9 mouse cellular contexts compared by ENCODE assay signal in the genomic region with DNA sequence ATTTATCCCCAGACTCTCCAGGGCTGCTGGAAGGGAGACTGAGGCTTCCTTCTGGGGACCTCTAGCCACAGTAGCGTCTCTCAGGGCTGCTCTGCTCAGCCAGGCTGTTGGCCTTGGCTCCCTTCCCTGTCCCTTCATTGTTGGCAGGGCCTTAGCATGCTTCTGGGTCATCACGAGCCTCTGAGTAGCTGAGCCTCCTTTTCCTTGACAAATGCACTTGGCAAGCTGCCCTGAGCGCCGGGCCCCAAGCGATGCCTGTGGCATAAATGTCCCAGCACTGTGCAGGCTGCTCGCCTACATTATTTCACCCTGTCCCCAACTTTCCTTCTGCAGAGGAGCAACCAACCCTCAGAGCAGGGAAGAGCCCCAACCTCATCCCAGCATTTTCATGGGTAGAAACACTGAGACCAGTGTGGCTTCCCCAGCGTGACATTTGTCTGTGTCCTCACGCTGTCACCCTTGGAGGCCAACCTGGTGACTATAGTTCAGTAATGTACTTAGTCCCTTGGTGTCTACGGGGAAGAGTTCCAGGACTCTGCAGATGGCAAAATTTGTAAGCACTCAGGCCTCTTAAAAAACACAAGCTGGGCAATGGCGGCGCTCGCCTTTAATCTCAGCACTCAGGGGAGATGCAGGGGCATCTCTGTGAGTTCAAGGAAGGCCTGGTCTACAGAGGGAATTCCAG.
A peak's percentile ranks its signal among the peaks of the same experiment; 100 is the strongest.
DNase-seq lines count a peak whose midpoint lies in the region; ATAC-seq and TF ChIP-seq lines count a peak whose summit lies in the region.
"Had no signal": no experiment of that assay in that cellular context is flagged by ENCODE, and none has a peak within 500 bp of the region (broad histone marks: within the 10 kb centered on the region; RNA-seq: fewer than 3 reads in every experiment).

No protein-coding gene starts in this region.

- no peak overlapping the region for H3K4me2 ChIP-seq in midbrain, embryonic 13.5 days (replicated peaks)
- H3K4me2 ChIP-seq: limb, embryonic 13.5 days had no signal

- ATAC-seq in Patski, result peak; percentile 10
- ATAC-seq in midbrain, embryonic 13.5 days, result peak; percentile 67; the same call in 1 of the 2 replicates

- no peaks in the 10 kb centered on the region for H3K4me1 ChIP-seq in bone marrow, adult 2 months (ENCODE audit: control insufficient read depth, insufficient read depth, low read length)
- peaks cover 11% of the 10 kb centered on the region for H3K4me1 ChIP-seq in midbrain, embryonic 13.5 days (replicated peaks)

- H3K4me3 ChIP-seq in bone marrow, adult 2 months (replicated peaks; ENCODE audit: control insufficient read depth, low read depth, low read length), result no peak overlapping the region
- H3K4me3 ChIP-seq in midbrain, embryonic 13.5 days (replicated peaks), result no peak overlapping the region
- H3K4me3 ChIP-seq: limb, embryonic 13.5 days had no signal

- DNase-seq in Patski (ENCODE audit: low read depth, low spot score), result no peak
- peak; percentile 74 to 80 for DNase-seq in frontal cortex, postnatal 36 days (ENCODE audit: low spot score in 2 of 2)
- DNase-seq in heart, postnatal 4 days, result peak; percentile 95
- peak; percentile 75 to 82 for DNase-seq in layer of hippocampus, postnatal 36 days
- peak; percentile 48 to 76 for DNase-seq in urinary bladder, postnatal 4 days (ENCODE audit: low spot score in 2 of 2)
- no peak for DNase-seq in embryo, embryonic 10 days (ENCODE audit: low spot score)

- WGBS in bone marrow, adult 2 months, result 64% methylated on average over 12 of the region's 12 CpGs
- WGBS in midbrain, embryonic 13.5 days, result 69% methylated on average over 12 of the region's 12 CpGs

- H3K9ac ChIP-seq in midbrain, embryonic 13.5 days (replicated peaks), result no peak overlapping the region
- H3K9ac ChIP-seq: limb, embryonic 13.5 days had no signal

- in situ Hi-C loops in Patski (cut with MboI; ENCODE audit: low pct_unique_long_range_greater_than_20kb), result no loop called here

- no peak for TF ChIP-seq POLR2A in bone marrow, adult 2 months (IDR thresholded peaks at IDR 0.05; ENCODE audit: borderline replicate concordance, control insufficient read depth, low read depth, low read length)

- POLR2A ChIA-PET in Patski (lab: Charles Lee), result no interaction called here

- peaks cover 3% of the 10 kb centered on the region for H3K27me3 ChIP-seq in Patski
- no peaks in the 10 kb centered on the region for H3K27me3 ChIP-seq in midbrain, embryonic 13.5 days
- H3K27me3 ChIP-seq: limb, embryonic 13.5 days had no signal

- H3K36me3 ChIP-seq in midbrain, embryonic 13.5 days, result no peaks in the 10 kb centered on the region
- H3K36me3 ChIP-seq: limb, embryonic 13.5 days had no signal

- CTCF ChIA-PET in Patski (lab: Charles Lee), result interaction anchor here (1.4 kb wide), 1 partner anchor 11 kb away, joined by 4 read pairs; no protein-coding TSS in a partner anchor

- TF ChIP-seq CTCF in Patski (IDR thresholded peaks at IDR 0.05), result no peak
- TF ChIP-seq CTCF in bone marrow, adult 2 months (IDR thresholded peaks at IDR 0.05; ENCODE audit: control insufficient read depth, insufficient read depth, low read length), result no peak

- 0 out of 2 replicates have a peak overlapping the region, but pooled peaks have one; percentile 12 for H3K27ac ChIP-seq in bone marrow, adult 2 months (ENCODE audit: control insufficient read depth, insufficient read depth, low read depth, low read length, poor library complexity)
- H3K27ac ChIP-seq in midbrain, embryonic 13.5 days, result no peak overlapping the region
- H3K27ac ChIP-seq: limb, embryonic 13.5 days had no signal

- no peaks in the 10 kb centered on the region for H3K9me3 ChIP-seq in midbrain, embryonic 13.5 days
- H3K9me3 ChIP-seq: limb, embryonic 13.5 days had no signal

Comparison
In these comparisons a context has a peak if more than half of its experiments do, and no peak if none do; other contexts are left out.
1. DNase-seq: peak in frontal cortex, postnatal 36 days (2 of 2), heart, postnatal 4 days (single experiment), layer of hippocampus, postnatal 36 days (2 of 2) and urinary bladder, postnatal 4 days (2 of 2); none in Patski (single experiment) and embryo, embryonic 10 days (single experiment).